Mouse (Mus musculus): Measurements from ENCODE around the gene Alox12b. TPM values are rescaled to one million over a fixed set of nuclear protein-coding genes. Genes with fewer than 3 reads are reported as not detected.
A peak's percentile ranks its signal among the peaks of the same experiment; 100 is the strongest.

Gene Alox12b
- total and polyA plus RNA-seq, 3 experiments, result not detected

GRCm38 (mm10) chr11:69118765-69119164, 38.0 kb upstream of the Alox12b start (continued):
- no peak for TF ChIP-seq RAD21 (IDR thresholded peaks at IDR 0.05; ENCODE audit: low read depth, low read length)
- no peak for TF ChIP-seq USF2 (IDR thresholded peaks at IDR 0.05; ENCODE audit: borderline replicate concordance in 1 of 2, insufficient read depth in 1 of 2, low read depth in 1 of 2, low read length in 2 of 2)
- 0 out of 2 replicates have a peak, but pooled peaks have one; percentile 11 for TF ChIP-seq HCFC1 (IDR thresholded peaks at IDR 0.05; ENCODE audit: low read depth, low read length)

- Histone ChIP-seq H3K27me3 (ENCODE audit: control insufficient read depth in 1 of 2, insufficient read depth in 2 of 2, low read length in 2 of 2) (no peaks in the 10 kb centered on the region), H3K4me3 (ENCODE audit: control insufficient read depth in 1 of 2, insufficient read depth in 1 of 2, low read depth in 2 of 2, low read length in 2 of 2) (peak overlapping the region; percentile 20 to 88)
Observed at GRCm38 (mm10) chr11:69119446-69120155, 37.2 kb upstream of the Alox12b start.

GRCm38 (mm10) chr11:69120221-69121000, 36.4 kb upstream of the Alox12b start, which contains the start of gene Hes7:
Gene Hes7 (plus strand): TSS chr11:69120404.
- H3K36me3 ChIP-seq (ENCODE audit: control insufficient read depth in 1 of 2, insufficient read depth in 2 of 2, low read length in 2 of 2), result peaks cover 0 to 9% of the 10 kb centered on the region in 2 experiments; a peak in 2 of 4 replicates
- H3K27me3 ChIP-seq (ENCODE audit: control insufficient read depth in 1 of 2, insufficient read depth in 2 of 2, low read length in 2 of 2), result no peaks in the 10 kb centered on the region
- H3K27ac ChIP-seq (ENCODE audit: control insufficient read depth, low read depth, low read length), result no peak within 1 kb of the TSS
- no peaks in the 10 kb centered on the region for H3K9me3 ChIP-seq (replicated peaks; ENCODE audit: insufficient read depth, low read length)
- peak; percentile 77 for DNase-seq (ENCODE audit: low read depth, low spot score)
- no peaks in the 10 kb centered on the region; the same call in 1 of the 2 replicates for H3K79me2 ChIP-seq (ENCODE audit: control insufficient read depth, insufficient read depth, low read length, poor library complexity)
- H3K4me1 ChIP-seq (ENCODE audit: control insufficient read depth in 1 of 2, insufficient read depth in 2 of 2, low read length in 2 of 2), result peaks cover 0 to 14% of the 10 kb centered on the region in 2 experiments; a peak in 2 of 4 replicates
- peak within 1 kb of the TSS; percentile 20 to 88 for H3K4me3 ChIP-seq (ENCODE audit: control insufficient read depth in 1 of 2, insufficient read depth in 1 of 2, low read depth in 2 of 2, low read length in 2 of 2)
- H3K9ac ChIP-seq (ENCODE audit: control insufficient read depth, low read depth, low read length, poor library complexity, severe bottlenecking), result peak within 1 kb of the TSS; percentile 60
- TF ChIP-seq KAT2A (conservative IDR thresholded peaks at IDR 0.05; ENCODE audit: low read depth, low read length) (no peak), ZMIZ1 (IDR thresholded peaks at IDR 0.05; ENCODE audit: low read depth, low read length) (no peak), GABPA (IDR thresholded peaks at IDR 0.05; ENCODE audit: low read depth, low read length) (no peak), POLR2AphosphoS5 (IDR thresholded peaks at IDR 0.05; ENCODE audit: borderline replicate concordance, low read depth, low read length) (no peak), RCOR1 (IDR thresholded peaks at IDR 0.05; ENCODE audit: low read depth, low read length) (no peak), MXI1 (IDR thresholded peaks at IDR 0.05; ENCODE audit: low read depth, low read length) (peak; percentile 39; the same call in 1 of the 2 replicates), CTCF (IDR thresholded peaks at IDR 0.05 in 2 of 3, conservative IDR thresholded peaks at IDR 0.05 in 1 of 3; ENCODE audit: control insufficient read depth in 1 of 3, insufficient read depth in 1 of 3, low read depth in 2 of 3, low read length in 3 of 3, poor library complexity in 1 of 3, severe bottlenecking in 1 of 3) (no peak), ELF1 (IDR thresholded peaks at IDR 0.05; ENCODE audit: low read depth, low read length) (peak; percentile 13; the same call in 1 of the 2 replicates), E2F4 (IDR thresholded peaks at IDR 0.05; ENCODE audit: borderline replicate concordance, low read depth, low read length) (no peak), TBP (IDR thresholded peaks at IDR 0.05; ENCODE audit: low read depth, low read length) (peak; percentile 26; the same call in 1 of the 2 replicates), SMC3 (IDR thresholded peaks at IDR 0.05; ENCODE audit: low read depth, low read length) (no peak), MAZ (IDR thresholded peaks at IDR 0.05; ENCODE audit: low read depth, low read length) (peak; percentile 72; the same call in 1 of the 2 replicates), ZNF384 (IDR thresholded peaks at IDR 0.05; ENCODE audit: low read depth, low read length) (no peak), MYB (IDR thresholded peaks at IDR 0.05; ENCODE audit: low read depth, low read length) (no peak), EP300 (IDR thresholded peaks at IDR 0.05; ENCODE audit: low read depth in 1 of 2, low read length in 2 of 2) (no peak), ETS1 (IDR thresholded peaks at IDR 0.05; ENCODE audit: low read depth, low read length) (0 out of 2 replicates have a peak, but pooled peaks have one; percentile 18), RAD21 (IDR thresholded peaks at IDR 0.05; ENCODE audit: low read depth, low read length) (no peak), BHLHE40 (IDR thresholded peaks at IDR 0.05; ENCODE audit: borderline replicate concordance, low read depth, low read length) (no peak), NELFE (IDR thresholded peaks at IDR 0.05; ENCODE audit: low read depth, low read length) (no peak)

More at GRCm38 (mm10) chr11:69119446-69120155, 37.2 kb upstream of the Alox12b start:
- Histone ChIP-seq H3K4me1 (ENCODE audit: control insufficient read depth in 1 of 2, insufficient read depth in 2 of 2, low read length in 2 of 2) (peaks cover 0 to 14% of the 10 kb centered on the region in 2 experiments; a peak in 2 of 4 replicates), H3K79me2 (ENCODE audit: control insufficient read depth, insufficient read depth, low read length, poor library complexity) (no peaks in the 10 kb centered on the region; the same call in 1 of the 2 replicates), H3K36me3 (ENCODE audit: control insufficient read depth in 1 of 2, insufficient read depth in 2 of 2, low read length in 2 of 2) (peaks cover 0 to 9% of the 10 kb centered on the region in 2 experiments; a peak in 2 of 4 replicates), H3K9ac (ENCODE audit: control insufficient read depth, low read depth, low read length, poor library complexity, severe bottlenecking) (peak overlapping the region; percentile 51), H3K27ac (ENCODE audit: control insufficient read depth, low read depth, low read length) (no peak overlapping the region), H3K9me3 (replicated peaks; ENCODE audit: insufficient read depth, low read length) (no peaks in the 10 kb centered on the region)
- peak; percentile 57 for DNase-seq (ENCODE audit: low read depth, low spot score)
- no peak for TF ChIP-seq USF2 (IDR thresholded peaks at IDR 0.05; ENCODE audit: borderline replicate concordance in 1 of 2, insufficient read depth in 1 of 2, low read depth in 1 of 2, low read length in 2 of 2)
- no peak for TF ChIP-seq NELFE (IDR thresholded peaks at IDR 0.05; ENCODE audit: low read depth, low read length)
- no peak for TF ChIP-seq POLR2AphosphoS5 (IDR thresholded peaks at IDR 0.05; ENCODE audit: borderline replicate concordance, low read depth, low read length)
- no peak for TF ChIP-seq MEF2A (IDR thresholded peaks at IDR 0.05; ENCODE audit: extremely low read depth, insufficient replicate concordance, low read depth, low read length, poor library complexity, severe bottlenecking)
- TF ChIP-seq SMC3 (IDR thresholded peaks at IDR 0.05; ENCODE audit: low read depth, low read length), result no peak
- TF ChIP-seq MXI1 (IDR thresholded peaks at IDR 0.05; ENCODE audit: low read depth, low read length), result peak; percentile 17; the same call in 1 of the 2 replicates
- no peak for TF ChIP-seq CTCF (IDR thresholded peaks at IDR 0.05 in 2 of 3, conservative IDR thresholded peaks at IDR 0.05 in 1 of 3; ENCODE audit: control insufficient read depth in 1 of 3, insufficient read depth in 1 of 3, low read depth in 2 of 3, low read length in 3 of 3, poor library complexity in 1 of 3, severe bottlenecking in 1 of 3)
- TF ChIP-seq E2F4 (IDR thresholded peaks at IDR 0.05; ENCODE audit: borderline replicate concordance, low read depth, low read length), result no peak
